Mouse (Mus musculus) forebrain, embryonic 12.5 days (tissue): ENCODE data around the gene Abhd16a. TPM values are rescaled to one million over a fixed set of nuclear protein-coding genes. Genes with fewer than 3 reads are reported as not detected.

Experiments used
- ATAC-seq: fragments of 200-750 bp; cut with Nextera tagmentation; 2 replicates; pipeline ENCODE4 v1.8.0; 2017; ENCODE audit warnings: moderate TSS enrichment; ENCODE audit not compliant: low FRiP score
- H3K27ac ChIP-seq: fragments of 300-500 bp; sonication (generic); 2 replicates; pipeline ENCODE4 v1.5.1; 2016; ENCODE audit warnings: mild to moderate bottlenecking
- H3K27me3 ChIP-seq: fragments of 300-500 bp; sonication (generic); 2 replicates; pipeline ENCODE4 v1.6.1; 2016; ENCODE audit warnings: mild to moderate bottlenecking
- H3K36me3 ChIP-seq: fragments of 300-500 bp; sonication (generic); replicated peaks from 2 replicates; pipeline ENCODE4 v1.6.1; 2016; ENCODE audit warnings: mild to moderate bottlenecking
- H3K4me1 ChIP-seq: fragments of 300-500 bp; sonication (generic); 2 replicates; pipeline ENCODE4 v1.6.1; 2016
- H3K4me2 ChIP-seq: fragments of 300-500 bp; sonication (generic); 2 replicates; pipeline ENCODE4 v1.6.1; 2016; ENCODE audit warnings: mild to moderate bottlenecking, moderate library complexity
- H3K4me3 ChIP-seq: fragments of 300-500 bp; sonication (generic); replicated peaks from 2 replicates; pipeline ENCODE4 v1.5.1; 2016; ENCODE audit warnings: mild to moderate bottlenecking
- H3K9ac ChIP-seq: fragments of 300-500 bp; sonication (generic); 2 replicates; pipeline ENCODE4 v1.6.1; 2016; ENCODE audit warnings: mild to moderate bottlenecking
- H3K9me3 ChIP-seq: fragments of 300-500 bp; sonication (generic); 2 replicates; pipeline ENCODE4 v1.6.1; 2016
- WGBS: fragments of 180-500 bp; shearing (Covaris S2); methylation state at CpG from one replicate; pipeline ENCODE4 v1.1.7; 2016; 5-methylcytosine and 5-hydroxymethylcytosine counted together
- polyA plus RNA-seq: library from polyadenylated mRNA; unstranded; fragments of >200 nt; fragmentation: Nextera tagmentation; extraction: Ambion mirVana; gene quantifications from 2 replicates; pipeline ENCODE4 v1.2.1, GENCODE M21; 2016

Gene Abhd16a
- polyA plus RNA-seq, 1 experiment from 2014 or later: 59.2 TPM

DNA sequence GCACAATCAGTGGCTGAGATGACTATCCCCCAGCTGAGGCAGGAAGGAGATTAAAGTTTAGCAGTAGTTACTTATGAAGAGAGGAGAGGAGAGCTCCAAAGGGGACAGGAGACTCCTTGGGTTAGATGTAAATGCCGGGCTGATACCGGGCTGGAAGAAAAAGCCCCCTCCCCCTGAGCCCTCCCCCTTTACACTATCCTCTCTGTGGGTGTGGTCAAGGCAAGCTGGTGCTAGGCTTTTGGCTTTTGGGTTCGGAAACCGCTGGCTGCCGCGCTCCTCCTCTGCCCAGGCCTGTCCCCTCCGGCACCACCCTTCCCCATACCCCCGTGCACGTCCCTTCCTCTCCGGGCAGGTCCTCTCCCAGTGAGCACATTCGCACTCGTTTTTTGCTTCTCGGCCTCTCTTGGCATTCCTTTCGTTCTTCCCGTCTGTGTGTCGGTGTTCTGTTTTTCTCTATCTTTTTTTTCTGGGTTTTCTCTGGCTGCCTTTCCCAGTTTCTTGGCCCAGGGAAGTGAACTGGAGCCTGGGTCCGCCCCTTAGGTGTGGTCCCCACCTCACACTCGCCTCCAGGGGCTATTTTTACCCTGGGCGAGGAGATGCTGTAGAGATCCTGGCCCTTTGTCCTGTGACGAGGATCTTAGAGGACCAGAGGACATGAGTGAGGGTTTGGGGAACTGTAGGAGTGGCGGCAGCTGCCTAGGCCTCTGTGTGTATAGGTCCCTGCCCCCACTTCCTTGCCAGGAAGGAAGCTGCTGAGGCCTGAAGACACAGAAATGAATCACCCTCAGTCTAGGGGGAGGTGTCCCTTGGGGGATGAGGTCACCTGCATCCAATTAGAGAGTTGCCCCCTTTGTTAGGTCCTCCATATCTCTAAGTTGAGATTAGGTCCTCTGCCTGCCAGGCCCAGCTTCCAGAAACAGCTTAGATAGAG is 37.6 kb upstream of the Abhd16a start:
- Histone ChIP-seq H3K36me3 (peaks cover 39% of the 10 kb centered on the region), H3K9ac (peak overlapping the region; percentile 85), H3K9me3 (no peaks in the 10 kb centered on the region), H3K27ac (peak overlapping the region; percentile 96), H3K4me2 (peak overlapping the region; percentile 78), H3K27me3 (no peaks in the 10 kb centered on the region), H3K4me3 (peak overlapping the region; percentile 46), H3K4me1 (peaks cover 57% of the 10 kb centered on the region)
- WGBS: 2% methylated on average over 20 of the region's 21 CpGs
- peak; percentile 56 for ATAC-seq

DNA sequence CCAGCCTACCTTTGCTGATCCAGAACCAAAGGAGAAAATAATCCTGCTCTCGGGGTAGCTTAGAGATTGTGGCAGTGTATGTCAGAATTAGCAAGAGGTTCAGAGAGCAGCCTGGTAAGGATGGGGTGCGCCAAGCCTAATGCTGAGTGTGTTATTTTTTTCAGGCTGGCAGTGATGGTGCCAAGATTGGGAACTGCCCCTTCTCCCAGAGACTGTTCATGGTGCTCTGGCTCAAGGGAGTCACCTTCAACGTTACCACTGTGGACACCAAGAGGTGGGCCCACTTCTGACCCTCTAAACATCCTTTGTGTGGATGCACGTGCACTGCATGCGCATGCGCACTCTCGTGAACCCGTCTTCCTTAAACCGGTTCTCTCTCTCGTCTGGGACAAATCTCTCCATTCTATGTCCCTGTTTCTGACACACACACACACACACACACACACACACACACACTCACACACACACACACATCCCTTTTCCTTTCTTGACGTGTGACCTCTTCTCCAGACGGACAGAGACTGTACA is 36.7 kb upstream of the Abhd16a start:
- 77% methylated on average over 12 of the region's 12 CpGs for WGBS

DNA sequence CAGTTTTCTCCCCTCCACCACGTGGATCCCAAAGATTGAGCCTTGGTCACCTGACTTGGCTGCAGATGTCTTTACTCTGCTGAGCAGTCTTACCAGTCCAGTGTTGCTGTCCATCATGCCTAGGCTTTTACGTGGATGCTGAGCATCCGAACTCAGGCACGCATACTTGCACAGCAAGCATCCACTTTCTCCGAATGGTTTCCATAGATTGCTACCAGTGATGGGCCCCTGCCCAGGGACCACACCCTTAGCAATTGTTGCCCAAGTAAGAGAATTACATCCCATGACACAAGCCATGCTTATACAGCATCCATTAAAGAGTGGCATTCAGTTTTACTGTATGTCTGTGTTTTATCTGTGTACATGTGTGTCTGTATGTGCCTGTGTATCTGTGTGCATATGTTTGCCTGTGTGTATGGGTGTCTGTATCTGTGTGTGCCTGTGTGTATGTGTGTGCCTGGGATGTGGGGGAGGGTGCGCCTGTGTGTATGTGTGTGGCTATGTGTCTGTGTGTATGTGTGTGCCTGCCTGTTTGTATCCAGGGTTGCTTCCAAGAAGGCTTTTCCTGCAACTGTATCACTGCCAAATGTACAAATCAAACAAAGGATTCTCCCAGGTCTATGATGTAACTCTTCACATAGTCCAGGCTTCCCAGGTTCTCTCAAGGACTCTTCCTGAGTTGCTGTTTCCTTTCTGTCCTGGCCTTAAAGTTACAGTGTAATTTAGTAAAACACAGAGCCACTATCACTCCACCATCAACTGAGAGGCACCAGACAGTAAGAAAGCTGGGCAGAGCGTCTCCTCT is 33.2 kb upstream of the Abhd16a start:
- Histone ChIP-seq H3K4me3 (no peak overlapping the region), H3K9me3 (no peaks in the 10 kb centered on the region), H3K9ac (no peak overlapping the region), H3K4me1 (peaks cover 43% of the 10 kb centered on the region), H3K4me2 (no peak overlapping the region), H3K36me3 (peaks cover 52% of the 10 kb centered on the region), H3K27ac (no peak overlapping the region), H3K27me3 (no peaks in the 10 kb centered on the region)
- no peak for ATAC-seq
- WGBS: 90% methylated on average over 7 of the region's 7 CpGs

More for the DNA sequence above, 36.7 kb upstream of the Abhd16a start:
- Histone ChIP-seq H3K27me3 (no peaks in the 10 kb centered on the region), H3K4me2 (peak overlapping the region; percentile 78), H3K4me3 (no peak overlapping the region), H3K4me1 (peaks cover 51% of the 10 kb centered on the region), H3K36me3 (peaks cover 44% of the 10 kb centered on the region), H3K27ac (peak overlapping the region; percentile 96), H3K9me3 (no peaks in the 10 kb centered on the region), H3K9ac (peak overlapping the region; percentile 85)
- no peak for ATAC-seq

DNA sequence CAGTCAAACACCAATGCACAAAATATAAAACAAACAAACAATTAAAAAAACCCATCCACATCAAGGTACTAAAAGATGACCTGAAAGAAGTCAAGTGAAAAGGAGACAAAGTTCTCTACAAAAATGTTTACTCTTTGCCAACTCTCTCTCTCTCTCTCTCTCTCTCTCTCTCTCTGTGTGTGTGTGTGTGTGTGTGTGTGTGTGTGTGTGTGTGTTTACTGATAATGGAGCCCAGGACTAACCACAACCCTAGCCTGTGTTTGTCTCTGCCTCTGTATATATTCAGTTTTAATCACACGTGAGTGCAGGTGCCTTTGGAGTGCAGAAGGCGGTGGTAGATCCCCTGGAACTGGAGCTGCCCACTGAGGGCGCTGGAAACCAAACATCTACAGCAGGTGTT is 32.0 kb upstream of the Abhd16a start:
- no peak overlapping the region for H3K9ac ChIP-seq
- no peak for ATAC-seq
- no peak overlapping the region for H3K4me3 ChIP-seq
- no peak overlapping the region for H3K27ac ChIP-seq
- 71% methylated on average over 3 of the region's 3 CpGs for WGBS
- no peak overlapping the region for H3K4me2 ChIP-seq
- H3K36me3 ChIP-seq: peaks cover 62% of the 10 kb centered on the region
- no peaks in the 10 kb centered on the region for H3K9me3 ChIP-seq
- H3K27me3 ChIP-seq: no peaks in the 10 kb centered on the region
- peaks cover 33% of the 10 kb centered on the region for H3K4me1 ChIP-seq

DNA sequence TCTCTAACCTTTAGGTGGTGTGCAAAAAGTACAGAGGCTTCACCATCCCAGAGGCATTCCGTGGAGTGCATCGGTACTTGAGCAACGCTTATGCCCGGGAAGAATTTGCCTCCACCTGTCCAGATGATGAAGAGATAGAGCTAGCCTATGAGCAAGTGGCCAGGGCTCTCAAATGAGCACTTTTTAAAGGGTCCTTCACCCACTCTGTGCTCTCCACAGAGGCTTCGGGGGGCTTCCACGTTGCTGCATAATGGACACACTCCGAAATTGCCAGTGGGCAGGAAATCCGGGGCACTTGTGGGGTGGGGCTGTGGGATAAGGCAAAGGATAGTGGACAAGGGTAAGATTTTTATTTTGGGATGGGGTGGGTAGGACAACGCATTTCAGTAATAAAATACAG is 30.7 kb upstream of the Abhd16a start:
- Histone ChIP-seq H3K4me2 (no peak overlapping the region), H3K4me1 (peaks cover 23% of the 10 kb centered on the region), H3K36me3 (peaks cover 61% of the 10 kb centered on the region), H3K27me3 (peaks cover 5% of the 10 kb centered on the region), H3K9me3 (no peaks in the 10 kb centered on the region), H3K27ac (peak overlapping the region; percentile 94), H3K9ac (no peak overlapping the region), H3K4me3 (peak overlapping the region; percentile 77)
- 68% methylated on average over 9 of the region's 9 CpGs for WGBS
- no peak; the same call in 1 of the 2 replicates for ATAC-seq

DNA sequence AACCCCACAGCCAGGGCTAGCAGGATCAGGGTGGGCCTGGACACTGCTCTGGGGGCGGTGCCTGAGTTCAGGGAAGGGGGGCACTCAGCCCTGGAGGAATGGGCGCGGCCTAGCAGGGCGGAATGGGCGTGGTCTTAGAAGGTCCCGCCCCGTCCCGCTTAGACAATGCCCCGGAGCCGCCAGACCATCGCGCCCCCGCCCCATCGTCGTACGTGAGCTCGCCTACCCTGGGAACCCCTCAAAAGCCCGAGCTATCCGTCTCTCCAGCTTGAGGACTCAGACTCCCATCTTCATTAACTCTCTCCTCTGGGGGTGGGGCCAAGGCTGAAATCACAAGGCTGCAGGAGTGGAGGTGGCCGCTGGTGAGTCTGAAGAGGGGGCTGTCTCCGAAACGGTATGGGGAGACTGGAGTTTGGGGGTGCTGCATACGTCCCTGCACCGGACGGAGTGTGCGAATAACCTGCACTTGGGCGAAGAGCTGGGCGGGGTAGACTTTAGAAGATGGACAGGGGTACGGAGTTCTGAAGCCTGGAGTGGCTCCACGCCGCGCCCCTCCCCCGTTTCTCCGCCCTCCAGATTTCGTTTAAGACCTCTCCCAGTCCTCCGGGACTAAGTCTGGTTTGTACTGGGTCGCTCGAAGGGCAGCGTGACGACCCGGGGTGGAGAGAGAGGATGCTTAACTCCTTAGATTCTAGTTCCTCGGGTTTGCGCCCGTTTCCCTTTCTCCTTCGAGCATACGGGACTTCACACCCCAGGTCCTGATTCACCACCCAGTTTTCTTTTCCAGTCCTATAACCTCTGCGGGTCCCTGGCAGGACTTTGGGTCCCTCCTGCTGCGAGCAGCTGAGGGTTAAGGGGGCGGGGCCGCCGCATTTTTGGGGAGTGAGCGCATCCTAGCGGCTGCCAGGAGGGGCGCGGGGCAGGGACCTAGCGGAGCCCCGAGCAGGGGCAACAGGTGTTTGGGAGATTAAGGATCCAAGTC is 29.9 kb upstream of the Abhd16a start, which contains the start of gene Ddah2:
TSS of gene Ddah2 (plus strand) at position 125 of the 982 bp plus-strand sequence.
- peaks cover 58% of the 10 kb centered on the region for H3K36me3 ChIP-seq

DNA sequence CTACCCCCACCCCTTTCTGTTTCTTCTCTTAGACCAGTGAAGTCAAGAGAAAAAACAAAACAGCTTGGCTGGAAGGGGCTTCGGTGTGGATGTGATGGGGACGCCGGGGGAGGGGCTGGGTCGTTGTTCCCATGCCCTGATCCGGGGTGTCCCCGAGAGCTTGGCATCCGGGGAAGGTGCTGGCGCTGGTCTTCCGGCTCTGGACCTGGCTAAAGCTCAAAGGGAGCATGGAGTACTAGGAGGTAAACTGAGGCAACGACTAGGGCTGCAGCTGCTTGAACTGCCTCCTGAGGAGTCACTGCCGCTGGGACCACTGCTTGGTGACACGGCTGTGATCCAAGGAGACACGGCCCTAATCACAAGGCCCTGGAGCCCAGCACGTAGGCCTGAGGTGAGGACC is 29.0 kb upstream of the Abhd16a start:
- peaks cover 51% of the 10 kb centered on the region for H3K36me3 ChIP-seq
- 0 out of 2 replicates have a peak overlapping the region, but pooled peaks have one; percentile 94 for H3K27ac ChIP-seq
- H3K4me1 ChIP-seq: peaks cover 35% of the 10 kb centered on the region
- no peaks in the 10 kb centered on the region for H3K9me3 ChIP-seq
- H3K27me3 ChIP-seq: peaks cover 23% of the 10 kb centered on the region
- ATAC-seq: no peak
- H3K9ac ChIP-seq: peak overlapping the region; percentile 82
- 22% methylated on average over 14 of the region's 14 CpGs for WGBS
- peak overlapping the region; percentile 91 for H3K4me2 ChIP-seq
- H3K4me3 ChIP-seq: peak overlapping the region; percentile 77

More for the DNA sequence above, 29.9 kb upstream of the Abhd16a start, which contains the start of gene Ddah2:
- ATAC-seq: peak; percentile 94
- H3K27ac ChIP-seq: peak within 1 kb of the TSS; percentile 94
- under 1% methylated on average over 56 of the region's 57 CpGs for WGBS
- peaks cover 26% of the 10 kb centered on the region for H3K4me1 ChIP-seq
- H3K4me2 ChIP-seq: peak within 1 kb of the TSS; percentile 91
- peak within 1 kb of the TSS; percentile 77 for H3K4me3 ChIP-seq
- H3K27me3 ChIP-seq: peaks cover 14% of the 10 kb centered on the region
- H3K9ac ChIP-seq: peak within 1 kb of the TSS; percentile 82
- H3K9me3 ChIP-seq: no peaks in the 10 kb centered on the region

DNA sequence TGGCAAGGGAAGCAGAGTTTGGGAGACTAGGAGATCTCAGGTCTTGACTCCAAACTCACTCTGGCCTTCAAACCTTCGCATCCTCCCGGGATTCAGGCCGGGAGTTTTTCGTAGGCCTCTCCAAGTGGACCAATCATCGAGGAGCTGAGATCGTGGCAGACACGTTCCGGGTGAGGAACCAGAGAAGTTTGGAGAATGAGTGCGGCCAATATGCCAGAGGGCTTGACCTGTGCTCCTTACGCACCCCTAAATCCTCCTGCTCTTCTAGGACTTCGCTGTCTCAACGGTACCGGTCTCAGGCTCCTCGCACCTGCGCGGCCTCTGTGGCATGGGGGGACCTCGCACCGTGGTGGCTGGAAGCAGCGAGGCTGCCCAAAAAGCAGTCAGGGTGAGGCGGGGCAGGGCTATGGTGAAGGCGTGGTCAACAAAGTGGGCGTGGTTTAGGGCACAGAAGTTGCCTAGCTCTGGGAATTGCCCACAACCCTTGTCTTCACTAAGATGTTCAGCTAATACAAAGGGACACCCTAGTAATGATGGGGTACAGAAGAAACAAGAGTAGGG is 28.2 kb upstream of the Abhd16a start:
- peak overlapping the region; percentile 91 for H3K4me2 ChIP-seq
- peaks cover 41% of the 10 kb centered on the region for H3K4me1 ChIP-seq
- H3K9ac ChIP-seq: peak overlapping the region; percentile 82
- peaks cover 30% of the 10 kb centered on the region for H3K27me3 ChIP-seq
- no peaks in the 10 kb centered on the region for H3K9me3 ChIP-seq
- peaks cover 43% of the 10 kb centered on the region for H3K36me3 ChIP-seq
- no peak for ATAC-seq
- peak overlapping the region; percentile 77 for H3K4me3 ChIP-seq
- WGBS: 64% methylated on average over 22 of the region's 22 CpGs
- no peak overlapping the region for H3K27ac ChIP-seq

DNA sequence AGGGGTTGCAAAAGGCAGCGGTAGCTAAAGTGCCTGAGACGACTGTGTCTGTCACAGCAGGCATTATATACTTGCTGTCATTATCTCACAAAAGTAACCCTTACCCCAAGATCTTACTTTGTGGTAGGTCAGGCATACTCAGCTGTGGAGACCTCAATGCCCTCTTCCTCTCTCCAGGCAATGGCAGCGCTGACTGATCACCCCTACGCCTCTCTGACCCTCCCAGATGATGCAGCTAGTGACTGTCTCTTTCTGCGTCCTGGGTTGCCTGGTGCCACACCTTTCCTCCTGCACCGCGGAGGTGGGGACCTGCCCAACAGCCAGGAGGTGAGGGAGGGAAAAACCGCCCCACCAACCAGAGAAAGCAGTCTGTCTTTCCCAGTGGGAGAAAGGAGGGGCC is 27.8 kb upstream of the Abhd16a start:
- no peak for ATAC-seq
- Histone ChIP-seq H3K27me3 (peaks cover 35% of the 10 kb centered on the region), H3K4me3 (no peak overlapping the region), H3K27ac (no peak overlapping the region), H3K9me3 (no peaks in the 10 kb centered on the region), H3K36me3 (peaks cover 38% of the 10 kb centered on the region), H3K4me1 (peaks cover 41% of the 10 kb centered on the region), H3K4me2 (no peak overlapping the region), H3K9ac (no peak overlapping the region)
- WGBS: 84% methylated on average over 8 of the region's 8 CpGs

DNA sequence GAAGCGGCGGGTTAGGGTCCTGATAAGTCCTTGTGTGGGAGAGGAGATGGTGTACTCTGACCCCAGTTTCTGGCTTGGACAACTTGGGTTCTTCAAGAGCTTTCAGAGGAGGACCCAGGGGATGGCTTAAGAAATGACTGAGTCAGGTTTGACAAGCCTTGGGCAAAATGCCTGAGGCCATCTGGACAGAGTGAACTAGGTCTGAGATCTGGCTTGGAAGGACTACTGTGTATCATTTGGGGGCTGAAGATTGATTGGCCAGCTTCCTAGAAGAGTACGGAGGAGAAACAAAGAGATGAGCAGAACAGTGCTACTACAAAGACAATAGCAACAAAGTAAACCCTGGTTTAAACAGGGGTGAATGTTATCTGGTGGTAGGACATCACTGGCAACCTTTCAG is 25.6 kb upstream of the Abhd16a start:
- H3K27ac ChIP-seq: no peak overlapping the region
- H3K4me1 ChIP-seq: peaks cover 38% of the 10 kb centered on the region
- H3K9me3 ChIP-seq: no peaks in the 10 kb centered on the region
- WGBS: 92% methylated on average over 3 of the region's 3 CpGs
- H3K27me3 ChIP-seq: peaks cover 52% of the 10 kb centered on the region
- no peak overlapping the region for H3K4me2 ChIP-seq
- H3K36me3 ChIP-seq: peaks cover 29% of the 10 kb centered on the region
- no peak for ATAC-seq
- H3K9ac ChIP-seq: no peak overlapping the region
- no peak overlapping the region for H3K4me3 ChIP-seq

DNA sequence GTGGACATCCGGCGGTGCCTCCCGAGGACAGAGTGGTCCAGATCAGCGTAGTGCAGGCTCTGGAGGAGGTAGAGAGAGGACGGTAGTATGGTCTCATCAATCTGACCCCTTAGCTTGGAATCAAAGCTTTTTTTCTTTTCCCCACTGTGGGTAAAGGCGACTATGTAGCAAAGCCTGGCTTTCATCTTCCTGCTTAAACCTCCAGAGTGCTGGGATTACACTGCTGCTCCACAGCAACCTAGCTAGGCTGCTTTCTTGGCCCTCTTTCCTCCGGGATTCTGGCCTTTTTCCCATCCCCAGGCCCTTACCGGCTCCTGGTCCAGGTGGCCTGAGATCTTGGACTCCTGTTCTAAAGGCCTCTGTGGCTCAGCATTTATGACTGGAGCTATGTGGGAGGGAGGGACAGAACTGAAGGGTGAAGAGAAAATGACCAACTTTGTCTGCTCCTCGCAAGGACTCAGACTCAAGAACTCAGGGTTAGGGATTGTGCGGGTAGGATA is 24.6 kb upstream of the Abhd16a start:
- no peak overlapping the region for H3K27ac ChIP-seq
- peaks cover 55% of the 10 kb centered on the region for H3K27me3 ChIP-seq
- peak overlapping the region; percentile 30; the same call in 1 of the 2 replicates for H3K4me3 ChIP-seq
- H3K36me3 ChIP-seq: peaks cover 29% of the 10 kb centered on the region
- ATAC-seq: no peak
- H3K9me3 ChIP-seq: no peaks in the 10 kb centered on the region
- peaks cover 35% of the 10 kb centered on the region for H3K4me1 ChIP-seq
- H3K9ac ChIP-seq: no peak overlapping the region
- peak overlapping the region; percentile 55 for H3K4me2 ChIP-seq
- WGBS: 30% methylated on average over 10 of the region's 10 CpGs
